Mouse (Mus musculus): Measurements from ENCODE around the gene Mog.
"Not testable (repeated sequence)": the region's sequence is repeated elsewhere in the genome, so short reads cannot be mapped to it uniquely, and the experiment has no call there.

Mog gene

DNA sequence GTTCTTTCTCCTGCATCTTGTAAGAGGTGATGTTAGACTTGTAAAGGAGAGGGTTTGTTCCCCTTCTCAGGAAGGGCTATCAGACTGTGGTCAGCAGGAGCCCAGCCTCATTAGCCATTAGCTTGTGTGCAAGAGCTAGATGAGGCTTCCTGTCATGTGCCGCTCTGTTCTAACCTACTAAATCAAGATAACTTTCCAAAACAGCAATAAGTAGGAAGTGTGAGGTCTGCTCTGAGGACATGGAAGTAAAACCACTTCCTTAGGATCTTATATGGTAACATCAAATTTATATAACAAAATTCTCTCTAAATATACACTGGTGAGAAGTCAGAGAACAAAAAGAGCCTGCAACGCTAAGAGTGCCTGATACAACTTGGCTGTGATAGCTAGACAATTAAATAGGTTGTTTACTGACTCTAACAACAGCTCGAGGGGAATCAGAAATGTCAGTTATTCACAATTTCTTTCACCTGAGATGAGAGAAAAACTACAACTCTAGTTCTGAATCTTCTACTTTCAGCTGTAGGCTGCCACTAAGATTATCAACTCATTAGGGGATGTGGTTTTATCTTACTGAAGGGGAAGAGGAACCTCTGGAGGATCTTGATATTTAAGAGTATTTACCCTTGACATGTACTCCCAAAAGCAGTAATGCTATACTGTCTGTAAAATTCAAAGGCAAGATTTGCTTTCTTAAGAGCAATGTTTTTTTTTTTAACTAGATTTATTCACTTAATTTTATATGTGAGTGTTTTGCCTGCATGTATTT, 30.7 kb downstream of the Mog start:
- DNase-seq = no peak

DNA sequence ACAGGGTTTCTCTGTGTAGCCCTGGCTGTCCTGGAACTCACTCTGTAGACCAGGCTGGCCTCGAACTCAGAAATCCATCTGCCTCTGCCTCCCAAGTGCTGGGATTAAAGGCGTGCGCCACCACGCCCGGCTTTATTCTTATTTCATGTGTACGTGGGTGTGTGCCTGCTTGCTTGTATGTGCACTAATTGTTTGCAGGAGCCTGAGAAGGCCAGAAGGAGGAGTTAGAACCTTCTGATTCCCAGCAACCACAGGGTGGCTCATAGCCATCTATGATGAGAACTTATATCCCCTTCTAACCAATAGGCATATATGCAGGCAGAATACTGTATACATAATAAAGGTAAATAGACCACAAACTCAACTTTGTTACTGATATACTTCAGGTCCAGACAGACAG, 32.6 kb downstream of the Mog start:
- DNase-seq = not testable (repeated sequence)

- no peak for DNase-seq
These were observed 33.8 kb downstream of the Mog start, which contains the start of gene H2-M5 for GRCm38 (mm10) chr17:36989437-36989836. H2-M5 (minus strand) TSS chr17:36989537.

DNA sequence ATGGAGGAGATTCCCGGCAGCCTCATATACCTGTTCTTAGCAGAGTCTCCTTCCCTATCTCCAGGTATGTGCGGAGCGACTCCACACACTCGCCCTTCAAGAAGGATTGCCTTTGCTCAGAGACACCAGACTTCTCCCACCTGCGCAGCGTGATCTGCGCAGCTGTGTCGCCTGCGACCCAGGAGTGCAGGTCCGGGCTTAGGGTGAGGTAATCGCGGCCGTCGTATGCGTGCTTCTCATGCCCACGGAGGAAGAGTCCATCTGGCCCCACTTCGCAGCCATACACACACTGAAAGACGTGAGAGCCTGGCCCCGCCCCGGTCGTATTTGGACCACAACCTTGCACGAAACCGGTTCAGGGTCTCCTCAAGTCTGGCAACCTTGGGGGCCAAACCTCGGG, 34.7 kb downstream of the Mog start:
- DNase-seq = no peak

DNA sequence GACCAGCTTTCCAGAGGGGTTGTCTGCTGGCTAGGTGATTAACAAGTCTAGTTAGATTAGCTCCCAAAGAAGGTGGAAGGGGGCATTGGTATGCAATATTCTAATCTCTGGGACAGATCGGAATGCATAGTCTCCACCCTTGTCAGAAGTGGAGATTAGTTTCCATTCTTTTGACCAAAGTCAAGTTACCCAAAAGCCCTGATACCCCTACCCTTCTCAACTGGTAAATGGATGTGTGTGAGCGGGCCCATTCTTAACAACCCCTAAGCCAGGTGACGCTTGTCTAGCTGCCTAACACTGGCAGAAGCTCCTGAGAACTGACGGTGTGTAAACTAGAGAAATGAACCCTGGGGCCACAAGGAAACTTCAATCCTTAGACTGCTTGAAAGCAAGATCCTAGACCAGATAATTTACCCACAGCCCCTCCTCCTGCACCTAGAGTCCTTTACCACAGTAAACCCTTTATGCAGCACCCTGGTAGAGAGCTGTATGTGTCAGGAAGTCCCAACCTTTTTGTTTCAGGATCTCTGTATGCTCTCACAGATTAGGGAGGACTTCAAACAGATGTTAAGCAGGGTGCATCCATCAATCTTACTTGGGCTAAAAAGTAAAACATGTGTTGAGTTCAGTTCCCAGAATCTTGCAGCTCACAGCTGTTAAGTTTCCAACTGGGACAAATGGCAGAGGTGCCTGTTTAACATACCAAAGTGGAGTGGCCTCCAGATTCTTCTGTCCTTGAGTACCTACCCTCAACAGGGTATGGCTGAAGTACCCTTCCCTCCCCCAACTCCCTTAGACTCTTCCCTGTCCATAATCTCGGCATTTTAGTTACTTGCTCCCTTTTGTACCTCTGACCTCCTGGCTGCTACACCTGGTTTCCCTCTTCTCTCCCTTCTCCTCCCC, 40.7 kb downstream of the Mog start:
- DNase-seq = no peak

GRCm38 (mm10) chr17:36981845-36982244, 41.4 kb downstream of the Mog start:
- no peak for DNase-seq

GRCm38 (mm10) chr17:36981221-36981813, 41.9 kb downstream of the Mog start, which contains the start of gene 2410137M14Rik:
2410137M14Rik (minus strand) TSS chr17:36981237.
- DNase-seq = no peak

DNA sequence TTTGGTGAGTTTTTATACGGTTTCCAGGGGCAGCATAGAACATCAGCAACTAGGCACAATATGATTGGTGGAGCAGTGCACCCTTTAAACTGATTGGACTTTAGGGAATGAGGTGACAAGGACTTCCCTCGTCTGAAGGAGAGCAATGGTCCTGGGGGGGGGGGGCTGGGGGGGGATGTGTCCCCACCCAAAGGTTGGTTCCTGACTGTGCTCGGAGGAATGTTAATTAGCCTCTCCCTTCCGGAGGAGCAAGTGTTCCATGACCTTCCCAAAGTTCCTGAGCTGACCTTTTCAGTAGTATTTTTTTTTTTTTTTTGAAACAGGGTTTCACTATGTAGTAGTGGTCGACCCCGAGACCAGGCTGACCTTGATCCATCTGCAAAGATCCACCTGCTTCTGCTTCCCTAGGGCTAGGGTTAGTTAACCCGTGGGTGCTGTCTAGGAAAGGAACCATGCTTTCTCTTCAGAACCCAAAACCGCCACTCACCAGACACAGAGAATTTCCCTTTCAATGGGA, 49.9 kb downstream of the Mog start:
- no peak for DNase-seq

DNA sequence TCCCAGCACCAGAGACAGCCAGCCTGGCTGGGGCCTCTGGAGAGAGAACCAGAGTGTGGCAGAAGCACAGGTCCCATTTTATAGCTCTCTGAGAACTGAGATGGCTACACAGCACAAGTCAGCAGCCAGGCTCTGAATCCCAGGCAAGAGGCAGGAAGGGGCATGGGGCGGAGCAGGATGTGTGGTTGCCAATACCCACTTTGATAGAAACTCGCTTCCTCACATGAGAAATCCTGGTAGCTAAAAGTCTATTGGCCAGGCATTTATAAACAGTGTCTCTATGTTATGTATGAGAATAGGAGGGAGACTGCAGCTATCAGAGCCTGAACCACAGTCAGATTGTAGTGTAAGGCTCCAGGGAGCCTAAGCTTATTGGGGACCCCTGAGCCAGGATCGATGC, 50.4 kb downstream of the Mog start:
- DNase-seq = no peak

GRCm38 (mm10) chr17:36971172-36971850, 51.9 kb downstream of the Mog start:
- no peak for DNase-seq

DNA sequence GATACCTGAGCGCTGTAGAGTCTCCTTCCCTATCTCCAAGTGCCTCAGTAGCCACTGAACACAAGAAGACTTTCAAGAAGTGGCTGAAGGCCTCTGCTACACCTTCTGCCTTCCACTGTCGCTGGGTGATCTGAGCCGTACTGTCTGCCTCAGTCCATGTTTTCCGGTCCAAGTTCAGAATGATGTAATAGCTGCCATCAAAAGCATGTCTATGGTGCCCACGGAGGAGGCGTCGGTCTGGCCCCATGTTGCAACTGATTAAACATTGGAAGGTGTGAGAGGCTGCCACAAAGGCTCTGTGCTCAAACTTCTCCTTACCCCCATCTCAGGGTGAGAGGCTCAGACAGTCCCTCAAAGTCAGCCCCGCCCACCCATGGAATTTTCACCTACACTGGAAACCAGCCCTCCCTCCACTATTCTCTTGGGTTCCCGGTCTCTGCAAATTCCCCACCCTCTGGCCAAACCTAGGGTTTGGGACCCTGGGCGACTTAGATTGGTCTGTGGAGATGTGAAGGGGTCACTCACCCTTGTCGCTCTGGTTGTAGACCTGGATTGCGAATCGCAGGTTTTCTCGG, 52.8 kb downstream of the Mog start:
- no peak for DNase-seq

- no peak for DNase-seq
These were observed 56.3 kb downstream of the Mog start for GRCm38 (mm10) chr17:36966875-36967274.

DNA sequence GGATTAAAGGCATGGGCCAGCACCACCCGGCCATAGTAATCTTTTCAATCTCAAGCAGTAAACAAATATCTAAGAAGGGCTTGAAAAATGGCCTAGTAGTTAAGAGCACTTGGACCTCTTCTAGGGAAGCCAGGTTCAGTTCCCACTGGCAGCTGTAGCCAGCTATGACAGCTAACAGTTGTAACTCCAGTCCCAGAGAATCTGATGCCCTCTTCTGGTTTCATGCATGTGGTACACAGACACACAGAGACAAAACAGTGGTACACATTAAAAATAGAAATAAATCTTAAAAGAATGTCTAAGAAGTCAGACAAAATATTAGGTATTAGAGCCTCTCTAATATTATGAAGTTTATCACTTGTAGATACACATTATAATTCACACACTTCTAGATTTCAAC, 62.1 kb downstream of the Mog start:
- no peak for DNase-seq

All from kidney, adult 18-20 months (tissue).